Mouse (Mus musculus): ENCODE measurements around the gene Fat2. TPM values are rescaled to one million over a fixed set of nuclear protein-coding genes. Genes with fewer than 3 reads are reported as not detected.

The Fat2 gene
- polyA plus RNA-seq (2017; shearing (Covaris generic)): not detected

DNA sequence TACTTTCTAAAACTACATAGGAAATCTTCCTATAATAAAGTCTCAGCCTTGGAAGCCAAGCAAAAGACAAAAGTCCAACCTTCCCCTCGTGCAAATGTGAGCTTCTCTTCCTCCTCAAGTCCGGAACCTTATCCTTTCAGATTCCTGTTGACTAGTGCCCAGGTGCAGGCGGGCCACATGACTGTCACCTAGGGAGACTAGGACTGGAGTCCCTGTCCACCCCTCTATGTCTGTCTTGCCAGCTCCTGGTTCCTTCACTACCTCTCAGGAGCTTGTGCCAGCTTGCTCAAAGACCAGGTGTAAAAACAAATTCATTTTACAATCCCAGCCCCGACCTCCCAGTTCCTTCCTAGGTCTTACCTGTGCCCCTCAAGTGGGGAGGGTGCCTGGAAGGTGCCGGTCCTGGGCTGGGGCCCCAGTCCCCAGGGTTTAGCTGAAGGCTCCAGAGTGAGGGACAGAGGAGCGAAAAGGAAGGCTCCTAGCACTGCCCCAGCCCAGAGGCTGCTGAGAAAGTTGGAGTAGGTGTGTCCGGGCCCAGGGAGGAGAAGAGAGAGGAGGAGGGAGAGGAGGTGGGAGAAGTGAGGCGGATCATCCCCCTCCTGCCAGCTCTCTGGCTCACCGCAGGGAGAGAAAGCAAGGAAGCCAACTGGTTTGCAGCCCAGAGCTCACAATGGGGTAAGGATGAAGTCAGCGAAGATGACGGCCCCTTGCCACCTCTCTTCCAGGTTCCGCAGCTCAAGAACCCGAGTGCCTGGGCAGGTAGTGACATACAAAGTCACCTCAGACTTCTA, at the start of gene Fat2:
TSS of gene Fat2 (minus strand) at position 464 of the 791 bp plus-strand sequence.

DNA sequence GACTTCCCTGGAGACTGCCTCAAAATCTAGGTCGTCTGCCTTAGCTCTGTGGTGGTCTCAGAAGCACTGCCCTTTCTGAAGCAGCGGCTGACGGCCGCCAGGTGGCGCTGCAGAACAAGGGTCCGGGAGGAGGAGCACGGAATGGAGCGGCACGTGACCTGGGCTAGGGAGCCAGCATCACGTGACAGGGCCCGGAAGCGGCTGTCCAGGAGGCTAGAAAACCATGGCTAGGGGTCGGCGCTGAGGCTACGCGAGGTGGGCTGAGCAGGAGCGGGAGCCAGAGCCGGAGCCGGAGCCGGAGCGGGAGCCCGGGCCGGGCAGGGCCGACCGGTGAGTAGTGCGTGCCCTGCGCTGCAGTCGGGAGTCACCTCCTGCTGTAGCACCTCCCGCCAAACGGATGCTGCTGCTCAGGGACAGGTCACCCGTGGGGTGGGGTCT, 132.2 kb downstream of the Fat2 start, which contains the start of gene Slc36a1:
TSS of gene Slc36a1 (plus strand) at position 192 of the 438 bp plus-strand sequence.

Other genes with a start within 250 kb of the Fat2 start
- 112 TPM for gene Gm2a, start 238.4 kb downstream of the Fat2 start, polyA plus RNA-seq (2017; shearing (Covaris generic))
- gene Slc36a3, start 184.9 kb downstream of the Fat2 start, polyA plus RNA-seq (2017; shearing (Covaris generic)): 0.56 TPM
- not detected for gene Slc36a2, start 151.5 kb downstream of the Fat2 start, polyA plus RNA-seq (2017; shearing (Covaris generic))
- 2.1 TPM for gene Slc36a1, start 132.2 kb downstream of the Fat2 start, polyA plus RNA-seq (2017; shearing (Covaris generic))
- 0.57 TPM for gene Sparc, start 86.6 kb upstream of the Fat2 start, polyA plus RNA-seq (2017; shearing (Covaris generic))
- 207 TPM for gene Atox1, start 124.7 kb upstream of the Fat2 start, polyA plus RNA-seq (2017; shearing (Covaris generic))
- gene G3bp1, start 133.1 kb upstream of the Fat2 start, polyA plus RNA-seq (2017; shearing (Covaris generic)): 165 TPM

Measured in activated CD4-positive, CD25-positive, alpha-beta regulatory T cell, adult 9 weeks (primary cell).